Mouse (Mus musculus): ENCODE data around the gene Sema3c. TPM values are rescaled to one million over a fixed set of nuclear protein-coding genes. Genes with fewer than 3 reads are reported as not detected.

The Sema3c gene
- total RNA-seq, 4 experiments from 2014 or later, result 20.3 to 22.2 (median 21.3) TPM

DNA sequence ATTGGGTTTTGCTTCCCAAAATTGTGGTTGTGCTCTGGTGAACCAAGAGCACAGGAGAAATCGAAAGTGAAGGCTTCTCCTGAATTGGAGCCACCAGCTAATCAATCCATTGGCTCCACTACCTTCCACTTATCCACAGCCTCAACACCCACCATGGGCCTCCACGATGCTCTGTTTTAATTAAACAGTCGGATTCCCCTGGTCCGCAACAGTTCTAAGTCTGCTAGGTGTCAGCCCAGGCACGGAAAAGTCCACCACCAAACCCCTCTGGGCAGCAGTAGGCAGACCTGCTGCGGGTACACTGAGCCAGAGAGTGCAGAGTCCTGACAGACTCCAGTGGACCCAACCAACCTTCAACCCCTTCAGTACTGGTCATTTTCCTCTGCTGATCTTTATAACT is 202.5 kb downstream of the Sema3c start:
- no peak for DNase-seq (ENCODE audit: low spot score)

Other genes with a start within 250 kb of the Sema3c start
- not detected for gene Speer4f2, start 201.1 kb upstream of the Sema3c start, total RNA-seq (2022)
- gene Speer4f1, start 98.2 kb upstream of the Sema3c start, total RNA-seq (2022), result not detected